Mouse (Mus musculus) myocyte (in vitro differentiated cells): ENCODE results near the gene Mtmr4. TPM values are rescaled to one million over a fixed set of nuclear protein-coding genes. Genes with fewer than 3 reads are reported as not detected.

Source experiments
- H3K27me3 ChIP-seq: one replicate; pipeline ENCODE4 v1.6.1; 2011; ENCODE audit not compliant: control insufficient read depth, insufficient read depth, insufficient read length
- H3K36me3 ChIP-seq: one replicate; pipeline ENCODE4 v1.6.1; 2011; ENCODE audit not compliant: control insufficient read depth, insufficient read depth
- H3K4me2 ChIP-seq: one replicate; pipeline ENCODE4 v1.6.1; 2011; ENCODE audit warnings: low read depth, control low read depth
- H3K4me3 ChIP-seq: one replicate; pipeline ENCODE4 v1.5.1; 2011; ENCODE audit warnings: mild to moderate bottlenecking, control low read depth, moderate library complexity
- H3K79me2 ChIP-seq: one replicate; pipeline ENCODE4 v1.6.1; 2011; ENCODE audit not compliant: control insufficient read depth, insufficient read depth
- H3ac ChIP-seq: one replicate; pipeline ENCODE4 v1.6.1; 2011; ENCODE audit not compliant: control insufficient read depth, insufficient read length
- CEBPB ChIP-seq: IDR thresholded peaks from 2 replicates; pipeline ENCODE4 v1.6.1; 2011; ENCODE audit warnings: mild to moderate bottlenecking, moderate library complexity; ENCODE audit not compliant: poor library complexity, insufficient read depth, severe bottlenecking
- E2F4 ChIP-seq: IDR thresholded peaks from one replicate; pipeline ENCODE4 v1.6.1; 2011; ENCODE audit warnings: mild to moderate bottlenecking, control low read depth, moderate library complexity; ENCODE audit not compliant: insufficient read depth
- MAX ChIP-seq: IDR thresholded peaks from one replicate; pipeline ENCODE4 v1.6.1; 2011; ENCODE audit warnings: low read depth, mild to moderate bottlenecking, control low read depth
- MYOD1 ChIP-seq, 3 experiments: IDR thresholded peaks; one replicate each; pipeline ENCODE4 v1.6.1; 2011; ENCODE audit warnings: control low read depth in 2 of 3, low read depth in 2 of 3, mild to moderate bottlenecking in 2 of 3, moderate library complexity in 1 of 3; ENCODE audit not compliant: insufficient read length in 2 of 3, control insufficient read depth in 1 of 3
- MYOG ChIP-seq, 3 experiments: IDR thresholded peaks; one replicate each; pipeline ENCODE4 v1.6.1; 2011; ENCODE audit warnings: control low read depth in 2 of 3, low read depth in 2 of 3, mild to moderate bottlenecking in 2 of 3; ENCODE audit not compliant: insufficient read length in 2 of 3, control insufficient read depth in 1 of 3, insufficient read depth in 1 of 3
- POLR2A ChIP-seq: IDR thresholded peaks from one replicate; pipeline ENCODE4 v1.6.1; 2011; ENCODE audit warnings: low read depth, mild to moderate bottlenecking, control low read depth, moderate library complexity; ENCODE audit not compliant: insufficient read length
- POLR2AphosphoS2 ChIP-seq: IDR thresholded peaks from one replicate; pipeline ENCODE4 v1.6.1; 2011; ENCODE audit warnings: low read depth, control low read depth; ENCODE audit not compliant: insufficient read length
- REST ChIP-seq: IDR thresholded peaks from one replicate; pipeline ENCODE4 v1.6.1; 2011; ENCODE audit warnings: mild to moderate bottlenecking, control low read depth, moderate library complexity; ENCODE audit not compliant: insufficient read depth, insufficient read length
- SRF ChIP-seq: IDR thresholded peaks from one replicate; pipeline ENCODE4 v1.6.1; 2011; ENCODE audit warnings: low read depth; ENCODE audit not compliant: control insufficient read depth, insufficient read length
- TCF12 ChIP-seq: IDR thresholded peaks from one replicate; pipeline ENCODE4 v1.6.1; 2011; ENCODE audit warnings: mild to moderate bottlenecking, control low read depth; ENCODE audit not compliant: poor library complexity, insufficient read depth, severe bottlenecking
- TCF3 ChIP-seq: IDR thresholded peaks from one replicate; pipeline ENCODE4 v1.6.1; 2011; ENCODE audit warnings: low read depth, control low read depth; ENCODE audit not compliant: insufficient read length
- USF1 ChIP-seq: IDR thresholded peaks from one replicate; pipeline ENCODE4 v1.6.1; 2011; ENCODE audit warnings: low read depth, mild to moderate bottlenecking, control low read depth, moderate library complexity
- polyA plus RNA-seq: library from polyadenylated mRNA; unstranded; fragments of >200 nt; fragmentation: generic; extraction: Trizol; gene quantifications from one replicate; pipeline ENCODE4 v1.2.1, GENCODE M21; 2012; ENCODE audit warnings: missing spikeins

The Mtmr4 gene
- polyA plus RNA-seq, 1 experiment = 10.6 TPM

DNA sequence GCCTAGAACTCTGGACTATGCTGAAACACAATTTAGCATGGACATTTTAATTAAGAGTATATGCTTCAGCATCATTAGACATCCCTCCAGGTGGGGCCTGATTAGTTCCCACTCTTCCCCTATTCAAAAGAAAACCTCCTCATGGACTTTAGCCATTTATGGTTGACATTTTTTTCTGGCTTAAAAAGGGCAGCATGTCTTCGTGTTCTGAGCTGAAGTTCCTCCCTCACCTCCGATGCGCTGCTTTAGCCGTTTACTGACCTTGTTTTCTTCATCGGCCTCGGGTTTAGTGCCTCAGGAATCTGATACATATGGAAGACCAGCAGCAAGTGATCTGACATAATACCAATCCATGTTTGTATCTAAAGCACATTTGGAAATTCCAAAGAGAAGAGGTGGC, 72.0 kb downstream of the Mtmr4 start:
- Histone ChIP-seq H3K79me2 (no peaks in the 10 kb centered on the region), H3ac (no peak overlapping the region), H3K27me3 (peaks cover 36% of the 10 kb centered on the region), H3K4me3 (no peak overlapping the region), H3K36me3 (no peaks in the 10 kb centered on the region), H3K4me2 (no peak overlapping the region)
- TF ChIP-seq E2F4 (no peak), TCF12 (no peak), REST (no peak), CEBPB (no peak), MAX (no peak), MYOG (IDR thresholded peaks at IDR 0.05; ENCODE audit: control insufficient read depth in 1 of 3, insufficient read depth in 1 of 3, insufficient read length in 2 of 3, low read depth in 2 of 3) (no peak), MYOD1 (IDR thresholded peaks at IDR 0.05; ENCODE audit: control insufficient read depth in 1 of 3, insufficient read length in 2 of 3, low read depth in 2 of 3) (no peak), USF1 (no peak), POLR2A (no peak), POLR2AphosphoS2 (no peak), TCF3 (no peak), SRF (no peak)

DNA sequence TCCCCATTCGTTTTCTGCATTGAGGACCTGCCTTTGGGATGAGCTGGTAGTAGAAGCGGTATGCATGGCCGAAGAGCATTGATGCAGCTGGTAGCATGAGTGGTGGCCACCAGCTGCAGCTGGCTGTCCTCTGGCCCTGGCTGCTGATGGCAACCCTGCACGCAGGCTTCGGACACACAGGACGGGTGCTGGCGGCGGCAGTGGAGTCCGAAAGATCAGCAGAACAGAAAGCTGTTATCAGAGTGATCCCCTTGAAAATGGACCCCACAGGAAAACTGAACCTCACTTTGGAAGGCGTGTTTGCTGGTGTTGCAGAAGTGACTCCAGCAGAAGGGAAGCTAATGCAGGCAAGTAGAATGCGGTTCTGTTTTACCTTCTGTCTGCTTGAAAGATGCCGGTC, 72.6 kb downstream of the Mtmr4 start:
- H3K4me2 ChIP-seq = no peak overlapping the region
- H3K36me3 ChIP-seq = no peaks in the 10 kb centered on the region
- H3K4me3 ChIP-seq = no peak overlapping the region
- no peaks in the 10 kb centered on the region for H3K79me2 ChIP-seq
- TF ChIP-seq POLR2AphosphoS2 (no peak), USF1 (no peak), TCF12 (no peak), MYOG (IDR thresholded peaks at IDR 0.05; ENCODE audit: control insufficient read depth in 1 of 3, insufficient read depth in 1 of 3, insufficient read length in 2 of 3, low read depth in 2 of 3) (no peak), MAX (no peak), TCF3 (no peak), CEBPB (no peak), E2F4 (no peak), SRF (no peak), REST (no peak), POLR2A (no peak), MYOD1 (IDR thresholded peaks at IDR 0.05; ENCODE audit: control insufficient read depth in 1 of 3, insufficient read length in 2 of 3, low read depth in 2 of 3) (no peak)
- no peak overlapping the region for H3ac ChIP-seq
- peaks cover 38% of the 10 kb centered on the region for H3K27me3 ChIP-seq

DNA sequence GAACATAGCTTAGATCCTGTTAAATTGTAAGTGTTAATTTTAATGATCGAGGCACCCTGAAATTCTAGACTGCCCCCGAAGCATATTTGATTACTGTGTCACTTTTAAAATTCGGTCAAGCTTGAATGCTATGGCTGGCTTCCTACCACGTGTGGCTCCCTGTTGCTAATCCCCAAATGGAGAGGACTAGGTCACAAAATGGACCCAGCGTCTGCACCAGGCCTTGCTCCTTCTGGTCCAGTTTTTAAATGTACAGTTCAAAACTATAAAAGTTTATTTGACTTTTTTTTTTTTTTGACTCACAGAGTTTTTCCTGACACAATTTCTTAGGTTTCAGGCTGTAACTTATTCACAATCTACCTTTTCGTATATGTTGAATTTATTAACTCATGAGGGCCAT, 73.3 kb downstream of the Mtmr4 start:
- TF ChIP-seq MYOD1 (IDR thresholded peaks at IDR 0.05; ENCODE audit: control insufficient read depth in 1 of 3, insufficient read length in 2 of 3, low read depth in 2 of 3) (no peak), SRF (no peak), POLR2AphosphoS2 (no peak), REST (no peak), MAX (no peak), TCF3 (no peak)
- H3K4me2 ChIP-seq = no peak overlapping the region
- no peak overlapping the region for H3ac ChIP-seq
- peaks cover 38% of the 10 kb centered on the region for H3K27me3 ChIP-seq
- no peak overlapping the region for H3K4me3 ChIP-seq
- H3K36me3 ChIP-seq = no peaks in the 10 kb centered on the region
- no peaks in the 10 kb centered on the region for H3K79me2 ChIP-seq

DNA sequence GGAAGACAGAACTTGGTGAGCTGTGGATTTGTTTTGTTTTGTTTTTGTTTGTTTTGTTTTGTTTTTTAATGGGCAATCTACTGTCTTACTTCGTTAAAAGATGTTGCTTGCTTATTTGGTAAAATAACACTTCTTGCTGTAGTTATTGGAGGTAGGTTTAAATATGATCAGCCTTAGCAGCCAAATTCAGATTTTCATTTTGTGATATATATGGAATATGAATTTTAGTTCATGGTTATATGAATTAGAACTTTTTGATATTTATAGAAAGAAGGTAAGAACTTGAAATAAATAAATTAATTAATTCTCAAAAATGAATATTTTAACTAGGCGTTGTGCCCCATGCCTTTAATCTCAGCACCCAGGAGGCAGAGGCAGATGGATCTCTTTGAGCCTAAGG, 73.7 kb downstream of the Mtmr4 start:
- no peak overlapping the region for H3ac ChIP-seq
- no peak overlapping the region for H3K4me3 ChIP-seq
- TF ChIP-seq E2F4 (no peak), MYOG (IDR thresholded peaks at IDR 0.05; ENCODE audit: control insufficient read depth in 1 of 3, insufficient read depth in 1 of 3, insufficient read length in 2 of 3, low read depth in 2 of 3) (no peak), TCF3 (no peak), MAX (no peak), CEBPB (no peak), USF1 (no peak), POLR2AphosphoS2 (no peak), POLR2A (no peak), REST (no peak), MYOD1 (IDR thresholded peaks at IDR 0.05; ENCODE audit: control insufficient read depth in 1 of 3, insufficient read length in 2 of 3, low read depth in 2 of 3) (no peak), TCF12 (no peak), SRF (no peak)
- no peak overlapping the region for H3K4me2 ChIP-seq
- H3K79me2 ChIP-seq = no peaks in the 10 kb centered on the region
- H3K36me3 ChIP-seq = no peaks in the 10 kb centered on the region
- peaks cover 38% of the 10 kb centered on the region for H3K27me3 ChIP-seq

Other genes with a start within 250 kb of the Mtmr4 start
- 1.4 TPM for gene Ppm1e, start 233.1 kb upstream of the Mtmr4 start, polyA plus RNA-seq
- gene Rad51c, start 187.2 kb upstream of the Mtmr4 start, polyA plus RNA-seq = 3.5 TPM
- gene Tex14, start 187.1 kb upstream of the Mtmr4 start, polyA plus RNA-seq = 0.13 TPM
- not detected for gene Gm11492, start 25.5 kb upstream of the Mtmr4 start, polyA plus RNA-seq
- 1.5 TPM for gene Sept4, start 23.3 kb upstream of the Mtmr4 start, polyA plus RNA-seq
- not detected for gene Hsf5, start 25.0 kb downstream of the Mtmr4 start, polyA plus RNA-seq
- gene Rnf43, start 70.6 kb downstream of the Mtmr4 start, polyA plus RNA-seq = not detected
- gene Supt4a, start 145.4 kb downstream of the Mtmr4 start, polyA plus RNA-seq = 159 TPM
- gene Tspoap1, start 168.4 kb downstream of the Mtmr4 start, polyA plus RNA-seq = 0.04 TPM
- gene Mpo, start 201.4 kb downstream of the Mtmr4 start, polyA plus RNA-seq = not detected
- not detected for gene Lpo, start 236.1 kb downstream of the Mtmr4 start, polyA plus RNA-seq